Mouse (Mus musculus) 3134 (cell line): ENCODE results near the gene Rbm38.
A peak's percentile ranks its signal among the peaks of the same experiment; 100 is the strongest.

Source experiments
- DNase-seq: peaks from one replicate; pipeline ENCODE4 v3.0.0-alpha.2; 2011; ENCODE audit warnings: low spot score; ENCODE audit not compliant: insufficient read length; ENCODE audit errors: extremely low read depth

The Rbm38 gene

DNA sequence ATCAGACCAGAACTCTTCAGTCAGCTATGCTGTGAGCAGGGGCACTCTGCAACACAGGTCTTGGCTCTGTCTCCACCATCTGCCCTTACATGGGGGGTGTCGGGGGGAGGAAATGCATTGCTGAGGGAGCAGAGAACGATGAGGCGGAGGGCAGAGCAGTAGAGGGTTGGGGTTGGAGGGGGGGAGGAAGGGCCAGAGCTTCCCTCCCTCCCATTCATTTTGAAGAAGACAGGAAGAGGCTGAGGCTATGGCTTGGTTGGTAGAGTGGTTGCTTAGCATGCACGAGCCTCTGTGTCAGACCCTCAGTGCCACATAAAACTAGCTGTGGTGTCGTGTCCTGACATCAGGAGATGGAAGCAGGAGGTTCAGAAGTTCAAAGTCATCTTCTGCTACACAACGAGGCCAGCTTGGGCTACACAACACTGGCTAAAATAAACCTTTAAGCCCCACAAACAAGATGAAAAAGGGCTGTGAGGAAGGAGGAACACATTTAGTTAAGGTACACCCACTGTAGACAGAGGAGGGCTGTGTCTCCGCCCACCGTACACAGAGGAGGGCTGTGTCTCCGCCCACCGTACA, 36.1 kb downstream of the Rbm38 start:
- DNase-seq = no peak

DNA sequence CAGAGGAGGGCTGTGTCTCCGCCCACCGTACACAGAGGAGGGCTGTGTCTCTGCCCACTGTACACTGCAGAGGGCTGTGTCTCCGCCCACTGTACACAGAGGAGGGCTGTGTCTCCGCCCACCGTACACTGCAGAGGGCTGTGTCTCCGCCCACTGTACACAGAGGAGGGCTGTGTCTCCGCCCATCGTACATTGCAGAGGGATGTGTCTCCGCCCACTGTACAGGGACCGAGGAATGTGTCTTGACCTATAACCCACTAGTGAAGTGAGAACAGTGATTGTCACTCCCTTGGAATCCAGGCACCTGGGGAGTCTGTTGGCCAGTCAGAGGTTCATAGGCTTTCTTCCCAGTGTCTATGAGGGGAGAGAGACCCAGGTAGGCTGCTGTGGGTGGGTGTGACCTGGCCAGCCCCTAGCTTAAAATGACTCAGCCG, 36.6 kb downstream of the Rbm38 start:
- no peak for DNase-seq

DNA sequence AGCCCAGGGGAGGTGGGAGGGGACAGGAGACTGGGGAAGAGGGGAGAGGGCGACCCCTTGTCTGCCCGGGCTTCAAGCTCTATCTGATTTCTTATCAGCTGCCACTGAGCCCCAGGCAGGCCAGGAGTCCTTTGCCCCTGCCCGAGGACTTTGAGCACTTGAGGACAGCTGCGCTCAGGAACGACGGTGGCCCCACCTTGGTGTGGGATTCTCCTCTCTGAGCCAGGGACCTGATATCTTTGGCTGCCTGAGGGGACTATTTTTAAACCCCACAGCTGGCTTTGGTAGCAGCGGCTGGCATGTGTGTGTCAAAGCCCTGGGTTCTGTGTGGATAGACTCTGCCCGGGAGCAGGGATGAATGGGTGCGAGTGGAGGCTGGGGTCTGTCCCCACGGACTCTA, 37.3 kb downstream of the Rbm38 start:
- no peak for DNase-seq

DNA sequence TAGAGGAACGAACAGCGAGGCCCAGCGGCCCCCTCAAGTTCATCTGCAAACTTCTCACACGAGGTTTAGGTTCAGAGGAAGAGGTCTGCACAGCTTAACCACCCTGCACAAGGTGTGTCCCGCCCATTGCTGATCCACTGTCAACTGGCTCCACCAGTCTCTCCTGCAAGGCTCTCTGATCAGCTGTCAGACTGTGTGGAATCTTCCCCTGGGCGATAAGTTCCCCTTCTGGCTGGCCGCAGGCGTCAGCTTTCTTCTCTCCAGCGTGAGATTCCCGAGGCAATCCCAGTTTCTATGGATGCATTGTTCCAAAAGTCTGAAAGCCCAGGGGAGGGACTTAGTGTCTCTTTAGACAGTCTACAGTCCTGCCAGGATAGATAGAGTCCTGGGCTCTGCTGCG, 38.0 kb downstream of the Rbm38 start:
- DNase-seq = no peak

DNA sequence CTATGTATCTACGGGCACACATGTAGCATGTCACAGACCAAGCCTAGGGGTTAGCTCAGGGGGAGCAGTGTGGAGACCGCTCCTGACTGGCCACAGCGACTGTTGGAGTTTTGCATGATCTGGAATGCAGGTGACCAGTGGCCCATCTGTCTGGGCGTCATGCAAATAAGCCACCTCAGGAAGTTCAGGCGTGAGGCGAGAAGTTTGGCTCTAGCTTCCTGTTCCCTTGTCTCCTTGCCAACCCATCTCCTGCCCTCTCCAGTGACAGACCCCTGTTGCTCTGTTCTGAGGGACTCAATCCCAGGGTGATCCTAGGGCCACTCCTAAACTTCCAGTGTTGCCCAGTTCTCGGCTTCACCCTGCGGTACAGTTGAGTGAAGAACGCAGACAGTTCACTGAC, 40.2 kb downstream of the Rbm38 start:
- no peak for DNase-seq

GRCm38 (mm10) chr2:173061443-173062351, 41.4 kb downstream of the Rbm38 start:
- no peak for DNase-seq

- no peak for DNase-seq
Measured at GRCm38 (mm10) chr2:173063219-173063618, 42.9 kb downstream of the Rbm38 start.

DNA sequence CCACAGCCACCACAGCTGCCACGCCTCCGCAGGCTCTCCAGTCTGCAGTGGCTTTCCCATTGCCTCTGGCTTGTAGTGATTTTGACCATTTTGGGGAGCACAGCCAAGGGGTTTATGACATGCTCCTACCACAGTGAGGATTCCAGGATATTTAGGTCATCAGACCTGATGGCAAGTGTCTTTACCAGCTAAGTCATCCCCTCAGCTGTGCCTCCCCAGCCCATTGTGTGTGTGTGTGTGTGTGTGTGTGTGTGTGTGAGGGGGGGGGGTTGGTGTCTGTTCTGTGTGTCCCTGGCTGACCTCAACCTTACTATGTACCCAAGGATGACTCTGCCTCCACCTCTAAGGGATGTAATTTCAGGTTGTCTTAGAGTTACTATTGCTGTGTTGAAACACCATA, 44.6 kb downstream of the Rbm38 start:
- no peak for DNase-seq

DNA sequence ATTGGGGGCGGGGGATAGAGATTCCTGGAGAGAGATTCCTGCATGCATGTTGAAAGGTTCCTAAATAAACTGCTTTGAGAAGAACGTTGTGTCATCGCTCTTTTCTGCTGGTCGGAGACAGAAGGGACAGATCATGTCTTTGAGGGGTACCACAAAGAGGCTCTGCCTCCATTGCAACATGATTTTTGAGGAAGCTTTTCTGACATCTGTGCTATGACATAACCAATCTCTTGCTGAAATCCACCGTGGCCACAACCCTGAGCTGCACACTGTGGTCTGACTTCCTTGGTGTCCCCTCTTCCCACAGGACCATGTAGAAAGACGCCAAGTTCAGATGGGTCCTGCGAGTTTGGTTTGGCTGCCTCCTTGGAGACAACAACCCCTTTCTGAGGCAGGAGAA, 52.6 kb downstream of the Rbm38 start:
- DNase-seq = no peak

DNA sequence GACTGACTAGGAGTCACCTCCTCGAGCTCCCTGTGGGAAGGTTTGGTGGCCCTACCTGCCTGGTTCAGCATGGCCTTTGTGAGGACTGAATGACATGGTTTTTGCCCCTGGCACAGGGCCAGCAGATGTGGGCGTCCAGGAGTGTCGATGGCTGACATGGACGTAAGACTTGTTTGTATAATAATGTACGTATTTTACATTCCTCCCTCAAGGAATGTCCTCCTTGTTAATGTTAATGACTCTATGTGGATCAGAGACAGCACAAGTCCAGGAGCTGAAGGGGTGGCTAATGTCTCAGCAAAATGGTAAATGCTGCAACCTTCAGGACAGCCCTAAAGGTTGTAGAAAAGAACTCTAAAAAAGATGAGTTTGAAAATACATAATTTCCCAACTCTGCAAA, 53.4 kb downstream of the Rbm38 start:
- no peak for DNase-seq

- DNase-seq = no peak
Measured at GRCm38 (mm10) chr2:173076921-173077320, 56.6 kb downstream of the Rbm38 start.

- DNase-seq = no peak
Measured at GRCm38 (mm10) chr2:173079766-173080549, 59.7 kb downstream of the Rbm38 start.

DNA sequence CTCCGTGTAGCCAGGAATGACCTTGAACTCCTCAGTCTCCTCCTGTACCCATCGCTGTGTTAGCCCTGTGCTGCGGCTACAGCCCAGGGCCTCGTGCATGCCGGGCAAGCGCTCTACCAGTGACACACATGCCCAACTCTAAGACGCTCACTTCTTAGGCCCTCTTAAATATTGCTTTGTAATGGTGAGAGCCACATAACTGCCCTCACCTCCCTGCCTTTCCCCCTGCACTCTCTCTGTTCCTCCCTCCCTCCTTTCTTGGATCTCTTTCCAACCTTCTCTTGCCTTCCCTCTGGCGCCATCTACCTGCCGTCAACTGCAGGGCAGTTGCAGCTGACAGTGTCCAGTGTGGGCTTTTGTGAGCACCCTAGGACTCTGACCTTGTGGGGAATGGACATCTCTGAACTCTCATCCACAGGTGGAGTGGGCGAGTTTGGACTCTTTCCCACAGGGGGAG, 60.5 kb downstream of the Rbm38 start:
- DNase-seq = peak; percentile 36

GRCm38 (mm10) chr2:173082706-173083105, 62.4 kb downstream of the Rbm38 start:
- no peak for DNase-seq

GRCm38 (mm10) chr2:173083106-173083505, 62.8 kb downstream of the Rbm38 start:
- DNase-seq = no peak

DNA sequence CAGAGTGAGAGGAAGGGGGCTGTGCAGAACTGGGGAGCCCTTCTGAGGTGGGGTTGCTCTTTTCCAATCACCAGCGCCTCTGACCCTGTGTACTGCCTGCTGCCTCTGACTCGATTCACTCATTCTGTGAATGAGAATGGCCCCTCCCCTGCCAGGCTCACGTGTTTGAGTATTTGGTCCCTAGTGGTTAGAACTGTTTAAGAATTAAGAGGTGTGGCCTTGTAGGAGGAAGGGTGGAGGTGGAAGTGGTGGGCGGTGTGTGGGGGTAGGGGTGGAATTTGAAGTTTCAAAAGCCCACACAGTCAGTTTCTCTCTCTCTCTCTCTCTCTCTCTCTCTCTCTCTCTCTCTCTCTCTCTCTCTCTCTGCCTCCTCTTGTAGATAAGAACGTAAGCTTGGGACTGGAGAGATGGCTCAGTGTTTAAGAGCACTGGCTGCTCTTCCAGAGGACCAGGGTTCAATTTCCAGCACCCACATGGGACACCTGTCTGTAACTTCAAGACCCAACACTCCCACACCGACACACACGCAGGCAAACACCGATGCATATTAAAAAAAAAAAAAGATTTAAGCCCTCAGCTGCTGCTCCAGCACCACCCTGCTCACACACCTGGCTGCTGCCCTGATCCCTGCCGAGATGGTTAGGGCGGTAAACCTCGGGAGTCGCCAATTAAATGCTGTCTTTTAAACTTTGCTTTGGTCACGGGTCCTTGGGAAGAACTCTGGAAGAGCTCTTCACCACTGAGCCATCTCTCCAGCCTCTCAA, 63.6 kb downstream of the Rbm38 start:
- DNase-seq = no peak
